7 mouse cellular contexts compared by ENCODE assay signal in genomic region chr19:3321617-3322016, GRCm38 (mm10). TPM values are rescaled to one million over a fixed set of nuclear protein-coding genes. Genes with fewer than 3 reads are reported as not detected.
A peak's percentile ranks its signal among the peaks of the same experiment; 100 is the strongest.
DNase-seq lines count a peak whose midpoint lies in the region; ATAC-seq lines count a peak whose summit lies in the region.

No protein-coding gene starts in this region.

- H3K9me3 ChIP-seq in limb, embryonic 11.5 days (ENCODE audit: control insufficient read depth, low read length), result no peaks in the 10 kb centered on the region
- H3K9me3 ChIP-seq in midbrain, embryonic 14.5 days (ENCODE audit: control insufficient read depth, low read length), result no peaks in the 10 kb centered on the region

- no peak overlapping the region for H3K9ac ChIP-seq in limb, embryonic 11.5 days (ENCODE audit: low read length)
- H3K9ac ChIP-seq in midbrain, embryonic 14.5 days (replicated peaks; ENCODE audit: low read length), result no peak overlapping the region

- WGBS in limb, embryonic 11.5 days, result 3% methylated on average over 11 of the region's 11 CpGs
- WGBS in midbrain, embryonic 14.5 days, result 7% methylated on average over 11 of the region's 11 CpGs

- peak; percentile 38 to 51 for ATAC-seq in hematopoietic stem cell, adult 5-6 weeks (replicated peaks in 1 of 2; ENCODE audit: insufficient read depth in 1 of 2, low FRiP score in 2 of 2, low TSS enrichment in 1 of 2, low read depth in 1 of 2, poor library complexity in 2 of 2, severe bottlenecking in 2 of 2)
- ATAC-seq in limb, embryonic 11.5 days (ENCODE audit: insufficient number of reproducible peaks, low FRiP score, low TSS enrichment, low read depth), result no peak
- no peak for ATAC-seq in midbrain, embryonic 14.5 days (ENCODE audit: low FRiP score, low TSS enrichment)
- ATAC-seq in megakaryocyte-erythroid progenitor cell, adult 5-6 weeks (replicated peaks; ENCODE audit: low FRiP score, low TSS enrichment, poor library complexity, severe bottlenecking), result no peak

- DNase-seq in 3134 (ENCODE audit: extremely low read depth, insufficient read length, low spot score) (peak; percentile 79), A20 (ENCODE audit: low read depth, low spot score) (peak; percentile 70)
- DNase-seq in embryo, embryonic 9.5 days (ENCODE audit: extremely low spot score), result peak; percentile 27
- DNase-seq in limb, embryonic 11.5 days (ENCODE audit: low spot score), result peak; percentile 34
- DNase-seq in midbrain, embryonic 14.5 days, result peak; percentile 26

- H3K27ac ChIP-seq in limb, embryonic 11.5 days (replicated peaks; ENCODE audit: low read depth, low read length), result no peak overlapping the region
- no peak overlapping the region for H3K27ac ChIP-seq in midbrain, embryonic 14.5 days (replicated peaks; ENCODE audit: low read depth, low read length)

- peaks cover 9% of the 10 kb centered on the region for H3K27me3 ChIP-seq in limb, embryonic 11.5 days (ENCODE audit: control insufficient read depth, insufficient read depth, low read length)
- peaks cover 31% of the 10 kb centered on the region for H3K27me3 ChIP-seq in midbrain, embryonic 14.5 days (ENCODE audit: control insufficient read depth, insufficient read depth, low read length)

- no peaks in the 10 kb centered on the region for H3K36me3 ChIP-seq in limb, embryonic 11.5 days (ENCODE audit: control insufficient read depth, insufficient read depth, low read length)
- H3K36me3 ChIP-seq in midbrain, embryonic 14.5 days (ENCODE audit: control insufficient read depth, insufficient read depth, low read length), result no peaks in the 10 kb centered on the region

- H3K4me1 ChIP-seq in limb, embryonic 11.5 days (ENCODE audit: control insufficient read depth, insufficient read depth, low read length), result 0 out of 2 replicates have a peak, but pooled peaks cover 5% of the 10 kb centered on the region
- peaks cover 27% of the 10 kb centered on the region for H3K4me1 ChIP-seq in midbrain, embryonic 14.5 days (ENCODE audit: control insufficient read depth, insufficient read depth, low read length)

- no peak overlapping the region for H3K4me2 ChIP-seq in limb, embryonic 11.5 days (ENCODE audit: low read depth, severe bottlenecking)
- H3K4me2 ChIP-seq in midbrain, embryonic 14.5 days (ENCODE audit: low read length), result peak overlapping the region; percentile 85; the same call in 1 of the 2 replicates

- no peak overlapping the region for H3K4me3 ChIP-seq in limb, embryonic 11.5 days (ENCODE audit: low read depth, low read length)
- no peak overlapping the region for H3K4me3 ChIP-seq in midbrain, embryonic 14.5 days (replicated peaks; ENCODE audit: low read depth, low read length)

RNA-seq across cellular contexts. Expression of gene Cpt1a, which starts 0.5 kb away (rescaled TPM):
- total RNA-seq in hematopoietic stem cell, adult 5-6 weeks (2017), result 52.3 and 59.7 TPM in 2 replicates
- polyA plus RNA-seq in limb, embryonic 11.5 days (2014; fragmentation: Nextera tagmentation; extraction: Ambion mirVana), result 10.6 and 10.8 TPM in 2 replicates
- polyA plus RNA-seq in midbrain, embryonic 14.5 days (2014; fragmentation: Nextera tagmentation; extraction: Ambion mirVana), result 9.3 and 19.2 TPM in 2 replicates
- 33.3 and 51.4 TPM in 2 replicates for total RNA-seq in megakaryocyte-erythroid progenitor cell, adult 5-6 weeks (2014; fragmentation: Nextera tagmentation)
- 34.2 and 35.2 TPM in 2 replicates for total RNA-seq in megakaryocyte-erythroid progenitor cell, adult 5-6 weeks (2017)

RNA-seq across cellular contexts. Expression of gene Ighmbp2, which starts 38.8 kb away (rescaled TPM):
- total RNA-seq in hematopoietic stem cell, adult 5-6 weeks (2017), result 6.3 and 9.1 TPM in 2 replicates
- 9.1 and 9.5 TPM in 2 replicates for polyA plus RNA-seq in limb, embryonic 11.5 days (2014; fragmentation: Nextera tagmentation; extraction: Ambion mirVana)
- 8.5 and 9.9 TPM in 2 replicates for polyA plus RNA-seq in midbrain, embryonic 14.5 days (2014; fragmentation: Nextera tagmentation; extraction: Ambion mirVana)
- 5.5 and 8.3 TPM in 2 replicates for total RNA-seq in megakaryocyte-erythroid progenitor cell, adult 5-6 weeks (2014; fragmentation: Nextera tagmentation)
- 7.3 and 7.9 TPM in 2 replicates for total RNA-seq in megakaryocyte-erythroid progenitor cell, adult 5-6 weeks (2017)

RNA-seq across cellular contexts. Expression of gene Mrpl21, which starts 38.9 kb away (rescaled TPM):
- 63.9 and 93.0 TPM in 2 replicates for total RNA-seq in hematopoietic stem cell, adult 5-6 weeks (2017)
- 155 TPM in 2 replicates for polyA plus RNA-seq in limb, embryonic 11.5 days (2014; fragmentation: Nextera tagmentation; extraction: Ambion mirVana)
- 96.2 and 119 TPM in 2 replicates for polyA plus RNA-seq in midbrain, embryonic 14.5 days (2014; fragmentation: Nextera tagmentation; extraction: Ambion mirVana)
- total RNA-seq in megakaryocyte-erythroid progenitor cell, adult 5-6 weeks (2014; fragmentation: Nextera tagmentation), result 91.3 and 114 TPM in 2 replicates
- total RNA-seq in megakaryocyte-erythroid progenitor cell, adult 5-6 weeks (2017), result 118 and 166 TPM in 2 replicates

Comparison
In these comparisons a context has a peak if more than half of its experiments do, and no peak if none do; other contexts are left out.
1. DNase-seq: peak in every context shown above with its lines; median percentile 79 in 3134; 70 in A20; 34 in limb, embryonic 11.5 days; 27 in embryo, embryonic 9.5 days; 26 in midbrain, embryonic 14.5 days.
2. ATAC-seq: peak in hematopoietic stem cell, adult 5-6 weeks (2 of 2); none in limb, embryonic 11.5 days (single experiment), midbrain, embryonic 14.5 days (single experiment) and megakaryocyte-erythroid progenitor cell, adult 5-6 weeks (single experiment).